Mouse (Mus musculus): Measurements from ENCODE around the gene Vps52. TPM values are rescaled to one million over a fixed set of nuclear protein-coding genes. Genes with fewer than 3 reads are reported as not detected.

The Vps52 gene
- polyA plus RNA-seq, 1 experiment from 2014 or later: 39.4 TPM

- Histone ChIP-seq H3K36me3 (ENCODE audit: control insufficient read depth, insufficient read depth, low read length) (peaks cover 17% of the 10 kb centered on the region), H3K4me3 (ENCODE audit: low read depth, low read length) (no peak overlapping the region; the same call in 1 of the 2 replicates), H3K27me3 (ENCODE audit: control insufficient read depth, insufficient read depth, low read length) (no peaks in the 10 kb centered on the region), H3K9me3 (ENCODE audit: control insufficient read depth, low read length) (no peaks in the 10 kb centered on the region), H3K4me2 (replicated peaks; ENCODE audit: low read depth, low read length) (no peak overlapping the region), H3K4me1 (replicated peaks; ENCODE audit: control insufficient read depth, insufficient read depth, low read length) (peaks cover 14% of the 10 kb centered on the region), H3K27ac (ENCODE audit: low read depth, low read length) (no peak overlapping the region), H3K9ac (ENCODE audit: low read depth, low read length) (no peak overlapping the region)
- 91% methylated on average over 10 of the region's 10 CpGs for WGBS
- ATAC-seq (ENCODE audit: low FRiP score) (no peak), DNase-seq (ENCODE audit: low spot score) (no peak)
These were observed 42.3 kb upstream of the Vps52 start for GRCm38 (mm10) chr17:33913264-33913663.

DNA sequence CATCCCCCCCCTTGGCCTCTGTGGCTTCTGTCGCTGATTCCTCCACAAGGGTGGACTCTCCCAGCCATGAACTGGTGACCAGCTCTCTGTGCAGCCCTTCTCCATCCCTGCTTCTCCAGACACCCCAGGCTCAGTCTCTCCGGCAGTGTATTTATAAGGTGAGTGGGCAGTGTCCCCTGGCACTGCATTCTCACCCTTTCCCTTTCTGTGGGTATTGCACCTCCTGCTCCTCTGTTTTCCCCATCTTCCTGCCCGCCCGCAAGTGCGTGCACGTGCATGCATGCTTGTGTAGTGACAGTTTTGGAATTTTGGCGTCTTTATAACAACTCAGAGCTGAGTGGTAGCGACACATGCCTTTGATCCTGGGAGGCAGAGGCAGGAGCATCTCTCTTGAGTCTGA, 41.7 kb upstream of the Vps52 start:
- Histone ChIP-seq H3K4me1 (replicated peaks; ENCODE audit: control insufficient read depth, insufficient read depth, low read length) (peaks cover 15% of the 10 kb centered on the region), H3K27ac (ENCODE audit: low read depth, low read length) (no peak overlapping the region), H3K9ac (ENCODE audit: low read depth, low read length) (no peak overlapping the region), H3K4me3 (ENCODE audit: low read depth, low read length) (no peak overlapping the region; the same call in 1 of the 2 replicates), H3K36me3 (ENCODE audit: control insufficient read depth, insufficient read depth, low read length) (peaks cover 17% of the 10 kb centered on the region), H3K9me3 (ENCODE audit: control insufficient read depth, low read length) (no peaks in the 10 kb centered on the region), H3K4me2 (replicated peaks; ENCODE audit: low read depth, low read length) (no peak overlapping the region), H3K27me3 (ENCODE audit: control insufficient read depth, insufficient read depth, low read length) (no peaks in the 10 kb centered on the region)
- WGBS: 98% methylated on average over 8 of the region's 8 CpGs
- no peak for DNase-seq (ENCODE audit: low spot score)
- ATAC-seq (ENCODE audit: low FRiP score): no peak

- DNase-seq (ENCODE audit: low spot score) (no peak), ATAC-seq (ENCODE audit: low FRiP score) (no peak)
- no peaks in the 10 kb centered on the region for H3K9me3 ChIP-seq (ENCODE audit: control insufficient read depth, low read length)
- peaks cover 20% of the 10 kb centered on the region for H3K4me1 ChIP-seq (replicated peaks; ENCODE audit: control insufficient read depth, insufficient read depth, low read length)
- peaks cover 17% of the 10 kb centered on the region for H3K36me3 ChIP-seq (ENCODE audit: control insufficient read depth, insufficient read depth, low read length)
- H3K4me2 ChIP-seq (replicated peaks; ENCODE audit: low read depth, low read length): peak overlapping the region; percentile 59; the same call in 1 of the 2 replicates
- no peak overlapping the region for H3K9ac ChIP-seq (ENCODE audit: low read depth, low read length)
- no peak overlapping the region for H3K27ac ChIP-seq (ENCODE audit: low read depth, low read length)
- no peaks in the 10 kb centered on the region for H3K27me3 ChIP-seq (ENCODE audit: control insufficient read depth, insufficient read depth, low read length)
- peak overlapping the region; percentile 64; the same call in 1 of the 2 replicates for H3K4me3 ChIP-seq (ENCODE audit: low read depth, low read length)
- 73% methylated on average over 13 of the region's 13 CpGs for WGBS
These were observed 40.6 kb upstream of the Vps52 start for GRCm38 (mm10) chr17:33914969-33915391.

DNA sequence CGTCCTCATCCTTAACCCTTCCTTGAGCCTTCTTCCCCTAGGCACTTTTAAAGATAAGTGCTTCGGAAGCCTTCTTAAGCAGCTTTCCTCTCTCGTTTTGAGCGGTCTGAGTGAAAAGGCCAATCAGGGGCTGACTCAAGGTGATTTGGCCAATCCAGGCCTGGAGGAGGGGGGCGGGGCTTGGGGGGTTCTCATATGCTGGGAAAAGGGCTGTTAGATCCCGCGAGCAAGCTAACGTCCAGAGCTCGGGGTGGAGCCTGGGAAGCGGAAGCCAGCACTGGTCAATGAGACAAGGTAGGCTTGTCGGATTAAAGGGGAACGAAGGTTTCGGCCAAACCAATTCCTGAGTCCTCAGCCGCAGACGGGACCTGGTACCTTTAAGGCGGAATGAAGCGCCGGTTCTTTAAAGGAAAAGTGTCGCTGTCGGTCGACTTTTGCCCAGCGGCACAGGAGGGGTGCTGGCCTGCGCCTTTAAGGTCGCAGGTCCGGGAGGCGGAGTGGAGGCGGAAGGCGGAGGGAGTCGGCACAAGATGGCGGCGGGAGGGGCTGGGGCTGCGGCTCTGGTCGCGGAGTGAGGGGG, 39.9 kb upstream of the Vps52 start, which contains the start of the genes Tapbp and Zbtb22:
TSS of gene Tapbp (plus strand) at position 229 of the 580 bp plus-strand sequence.
TSS of gene Zbtb22 (plus strand) at position 234 of the 580 bp plus-strand sequence.
- Histone ChIP-seq H3K9me3 (ENCODE audit: control insufficient read depth, low read length) (no peaks in the 10 kb centered on the region), H3K4me2 (replicated peaks; ENCODE audit: low read depth, low read length) (peak within 1 kb of the TSS; percentile 59), H3K4me1 (replicated peaks; ENCODE audit: control insufficient read depth, insufficient read depth, low read length) (peaks cover 17% of the 10 kb centered on the region), H3K36me3 (ENCODE audit: control insufficient read depth, insufficient read depth, low read length) (peaks cover 17% of the 10 kb centered on the region), H3K27ac (ENCODE audit: low read depth, low read length) (peak within 1 kb of the TSS; percentile 78), H3K4me3 (ENCODE audit: low read depth, low read length) (peak within 1 kb of the TSS; percentile 64), H3K9ac (ENCODE audit: low read depth, low read length) (peak within 1 kb of the TSS; percentile 59), H3K27me3 (ENCODE audit: control insufficient read depth, insufficient read depth, low read length) (no peaks in the 10 kb centered on the region)
- whole genome bisulfite sequencing: 1% methylated on average over 33 of the region's 34 CpGs
- peak; percentile 91 for ATAC-seq (ENCODE audit: low FRiP score)
- peak; percentile 97 for DNase-seq (ENCODE audit: low spot score)

GRCm38 (mm10) chr17:33916294-33916693, 39.3 kb upstream of the Vps52 start:
- DNase-seq (ENCODE audit: low spot score): peak; percentile 80
- peaks cover 17% of the 10 kb centered on the region for H3K36me3 ChIP-seq (ENCODE audit: control insufficient read depth, insufficient read depth, low read length)

DNA sequence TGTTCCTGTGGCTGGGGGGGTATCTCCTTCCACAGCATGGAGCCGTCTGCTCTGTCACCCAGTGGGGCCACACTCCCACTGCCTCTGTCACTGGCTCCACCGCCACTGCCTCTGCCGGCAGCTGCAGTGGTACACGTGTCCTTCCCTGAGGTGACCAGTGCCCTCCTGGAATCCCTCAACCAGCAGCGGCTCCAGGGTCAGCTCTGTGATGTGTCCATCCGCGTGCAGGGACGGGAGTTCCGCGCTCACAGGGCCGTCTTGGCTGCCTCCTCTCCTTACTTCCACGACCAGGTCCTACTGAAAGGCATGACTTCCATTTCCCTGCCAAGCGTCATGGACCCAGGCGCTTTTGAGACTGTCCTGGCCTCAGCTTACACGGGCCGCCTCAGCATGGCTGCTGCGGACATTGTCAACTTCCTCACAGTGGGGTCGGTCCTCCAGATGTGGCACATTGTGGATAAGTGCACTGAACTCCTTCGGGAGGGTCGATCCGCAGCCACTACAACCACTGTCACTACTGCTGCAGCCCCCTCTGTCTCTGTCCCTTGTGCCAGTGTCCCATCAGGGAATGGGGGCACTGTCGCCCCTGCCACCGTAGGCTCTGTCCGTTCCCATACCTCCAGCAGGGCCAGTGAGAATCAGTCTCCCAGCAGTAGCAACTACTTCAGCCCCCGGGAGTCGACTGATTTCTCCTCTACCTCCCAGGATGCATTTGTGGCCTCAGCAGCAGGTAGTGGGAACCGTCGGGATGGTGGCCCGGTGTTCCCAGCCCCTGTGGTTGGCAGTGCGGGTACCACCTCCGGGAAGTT, 38.6 kb upstream of the Vps52 start:
- H3K27me3 ChIP-seq (ENCODE audit: control insufficient read depth, insufficient read depth, low read length): no peaks in the 10 kb centered on the region
- ATAC-seq (ENCODE audit: low FRiP score): no peak
- peak overlapping the region; percentile 64; the same call in 1 of the 2 replicates for H3K4me3 ChIP-seq (ENCODE audit: low read depth, low read length)
- 73% methylated on average over 31 of the region's 31 CpGs for WGBS
- H3K9me3 ChIP-seq (ENCODE audit: control insufficient read depth, low read length): no peaks in the 10 kb centered on the region
- H3K9ac ChIP-seq (ENCODE audit: low read depth, low read length): no peak overlapping the region
- peaks cover 15% of the 10 kb centered on the region for H3K36me3 ChIP-seq (ENCODE audit: control insufficient read depth, insufficient read depth, low read length)
- peak overlapping the region; percentile 59 for H3K4me2 ChIP-seq (replicated peaks; ENCODE audit: low read depth, low read length)
- no peak overlapping the region for H3K27ac ChIP-seq (ENCODE audit: low read depth, low read length)
- no peak for DNase-seq (ENCODE audit: low spot score)
- peaks cover 20% of the 10 kb centered on the region for H3K4me1 ChIP-seq (replicated peaks; ENCODE audit: control insufficient read depth, insufficient read depth, low read length)

More at GRCm38 (mm10) chr17:33916294-33916693, 39.3 kb upstream of the Vps52 start:
- 2% methylated on average over 17 of the region's 20 CpGs for WGBS
- no peaks in the 10 kb centered on the region for H3K9me3 ChIP-seq (ENCODE audit: control insufficient read depth, low read length)
- H3K4me3 ChIP-seq (ENCODE audit: low read depth, low read length): peak overlapping the region; percentile 64
- no peaks in the 10 kb centered on the region for H3K27me3 ChIP-seq (ENCODE audit: control insufficient read depth, insufficient read depth, low read length)
- H3K4me1 ChIP-seq (replicated peaks; ENCODE audit: control insufficient read depth, insufficient read depth, low read length): peaks cover 20% of the 10 kb centered on the region
- peak overlapping the region; percentile 78 for H3K27ac ChIP-seq (ENCODE audit: low read depth, low read length)
- ATAC-seq (ENCODE audit: low FRiP score): peak; percentile 41
- peak overlapping the region; percentile 59 for H3K9ac ChIP-seq (ENCODE audit: low read depth, low read length)
- peak overlapping the region; percentile 59 for H3K4me2 ChIP-seq (replicated peaks; ENCODE audit: low read depth, low read length)

GRCm38 (mm10) chr17:33917656-33918292, 37.8 kb upstream of the Vps52 start:
- no peak overlapping the region for H3K4me3 ChIP-seq (ENCODE audit: low read depth, low read length)
- H3K4me2 ChIP-seq (replicated peaks; ENCODE audit: low read depth, low read length): no peak overlapping the region
- 82% methylated on average over 18 of the region's 18 CpGs for WGBS
- H3K36me3 ChIP-seq (ENCODE audit: control insufficient read depth, insufficient read depth, low read length): peaks cover 10% of the 10 kb centered on the region
- no peak for ATAC-seq (ENCODE audit: low FRiP score)
- no peak overlapping the region for H3K27ac ChIP-seq (ENCODE audit: low read depth, low read length)
- H3K9ac ChIP-seq (ENCODE audit: low read depth, low read length): no peak overlapping the region
- peaks cover 20% of the 10 kb centered on the region for H3K4me1 ChIP-seq (replicated peaks; ENCODE audit: control insufficient read depth, insufficient read depth, low read length)
- DNase-seq (ENCODE audit: low spot score): no peak
- H3K9me3 ChIP-seq (ENCODE audit: control insufficient read depth, low read length): no peaks in the 10 kb centered on the region
- no peaks in the 10 kb centered on the region for H3K27me3 ChIP-seq (ENCODE audit: control insufficient read depth, insufficient read depth, low read length)

GRCm38 (mm10) chr17:33918293-33919203, 37.1 kb upstream of the Vps52 start:
- 0 out of 2 replicates have a peak overlapping the region, but pooled peaks have one; percentile 17 for H3K27ac ChIP-seq (ENCODE audit: low read depth, low read length)
- no peak overlapping the region for H3K9ac ChIP-seq (ENCODE audit: low read depth, low read length)
- peaks cover 20% of the 10 kb centered on the region for H3K4me1 ChIP-seq (replicated peaks; ENCODE audit: control insufficient read depth, insufficient read depth, low read length)
- peak overlapping the region; percentile 49; the same call in 1 of the 2 replicates for H3K4me3 ChIP-seq (ENCODE audit: low read depth, low read length)
- ATAC-seq (ENCODE audit: low FRiP score) (no peak), DNase-seq (ENCODE audit: low spot score) (no peak)
- peaks cover 6% of the 10 kb centered on the region for H3K36me3 ChIP-seq (ENCODE audit: control insufficient read depth, insufficient read depth, low read length)
- WGBS: 64% methylated on average over 37 of the region's 37 CpGs
- no peaks in the 10 kb centered on the region for H3K9me3 ChIP-seq (ENCODE audit: control insufficient read depth, low read length)
- H3K27me3 ChIP-seq (ENCODE audit: control insufficient read depth, insufficient read depth, low read length): no peaks in the 10 kb centered on the region
- H3K4me2 ChIP-seq (replicated peaks; ENCODE audit: low read depth, low read length): peak overlapping the region; percentile 86
